Mouse (Mus musculus) midbrain, embryonic 16.5 days (tissue): ENCODE data around the gene Sox6. TPM values are rescaled to one million over a fixed set of nuclear protein-coding genes. Genes with fewer than 3 reads are reported as not detected.

ENCODE experiments used
- ATAC-seq: fragments of 200-750 bp; cut with Nextera tagmentation; 2 replicates; pipeline ENCODE4 v1.8.0; 2017; ENCODE audit warnings: moderate TSS enrichment
- H3K27ac ChIP-seq: fragments of 300-500 bp; sonication (generic); 2 replicates; pipeline ENCODE4 v1.5.1; 2014; ENCODE audit warnings: mild to moderate bottlenecking, low read length, mixed read lengths
- H3K27me3 ChIP-seq: fragments of 300-500 bp; sonication (generic); 2 replicates; pipeline ENCODE4 v1.6.1; 2014; ENCODE audit warnings: low read depth, low read length, mixed read lengths; ENCODE audit not compliant: control insufficient read depth, insufficient read depth
- H3K36me3 ChIP-seq: fragments of 300-500 bp; sonication (generic); 2 replicates; pipeline ENCODE4 v1.6.1; 2014; ENCODE audit warnings: mild to moderate bottlenecking, low read length, moderate library complexity, mixed read lengths; ENCODE audit not compliant: control insufficient read depth, insufficient read depth
- H3K4me1 ChIP-seq: fragments of 300-500 bp; sonication (generic); 2 replicates; pipeline ENCODE4 v1.6.1; 2014; ENCODE audit warnings: mild to moderate bottlenecking, low read length, mixed read lengths; ENCODE audit not compliant: control insufficient read depth, insufficient read depth
- H3K4me2 ChIP-seq: fragments of 300-500 bp; sonication (generic); 2 replicates; pipeline ENCODE4 v1.6.1; 2014; ENCODE audit warnings: mild to moderate bottlenecking, low read length, mixed read lengths
- H3K4me3 ChIP-seq: fragments of 300-500 bp; sonication (generic); 2 replicates; pipeline ENCODE4 v1.5.1; 2014; ENCODE audit warnings: low read depth, mild to moderate bottlenecking, low read length, moderate library complexity, mixed read lengths
- H3K9ac ChIP-seq: fragments of 300-500 bp; sonication (generic); 2 replicates; pipeline ENCODE4 v1.6.1; 2014; ENCODE audit warnings: low read depth, low read length, mixed read lengths
- H3K9me3 ChIP-seq: fragments of 300-500 bp; sonication (generic); replicated peaks from 2 replicates; pipeline ENCODE4 v1.6.1; 2014; ENCODE audit warnings: mild to moderate bottlenecking, low read length, mixed read lengths; ENCODE audit not compliant: control insufficient read depth, poor library complexity, severe bottlenecking
- WGBS: fragments of 180-500 bp; shearing (Covaris S2); extraction: QIAGEN DNeasy Blood & Tissue Kit; methylation state at CpG from one replicate; pipeline ENCODE4 v1.1.7; 2014; 5-methylcytosine and 5-hydroxymethylcytosine counted together
- polyA plus RNA-seq: library from polyadenylated mRNA; unstranded; fragments of >200 nt; fragmentation: Nextera tagmentation; extraction: Ambion mirVana; gene quantifications from 2 replicates; pipeline ENCODE4 v1.2.1, GENCODE M21; 2015

The Sox6 gene
- polyA plus RNA-seq, 1 experiment from 2014 or later = 47.2 TPM

- no peak overlapping the region for H3K4me3 ChIP-seq
- 0 out of 2 replicates have a peak, but pooled peaks cover 6% of the 10 kb centered on the region for H3K4me1 ChIP-seq
- H3K27ac ChIP-seq = no peak overlapping the region
- H3K27me3 ChIP-seq = no peaks in the 10 kb centered on the region
- no peak overlapping the region for H3K9ac ChIP-seq
- WGBS = 53% methylated on average over 4 of the region's 4 CpGs
- no peaks in the 10 kb centered on the region for H3K36me3 ChIP-seq
- ATAC-seq = no peak
- no peak overlapping the region for H3K4me2 ChIP-seq
- no peaks in the 10 kb centered on the region for H3K9me3 ChIP-seq
Observed at GRCm38 (mm10) chr7:115745672-115746253, 292.8 kb downstream of the Sox6 start.

GRCm38 (mm10) chr7:115734137-115734536 is 304.5 kb downstream of the Sox6 start:
- 55% methylated on average over 7 of the region's 7 CpGs for WGBS
- Histone ChIP-seq H3K9me3 (no peaks in the 10 kb centered on the region), H3K27ac (no peak overlapping the region), H3K4me1 (no peaks in the 10 kb centered on the region), H3K9ac (no peak overlapping the region), H3K27me3 (no peaks in the 10 kb centered on the region), H3K4me3 (no peak overlapping the region), H3K36me3 (no peaks in the 10 kb centered on the region), H3K4me2 (no peak overlapping the region)
- ATAC-seq = no peak

- no peak for ATAC-seq
Observed at GRCm38 (mm10) chr7:115732824-115733223, 305.8 kb downstream of the Sox6 start.

GRCm38 (mm10) chr7:115726776-115727175 is 311.8 kb downstream of the Sox6 start:
- Histone ChIP-seq H3K9me3 (no peaks in the 10 kb centered on the region), H3K9ac (no peak overlapping the region), H3K27me3 (no peaks in the 10 kb centered on the region), H3K4me2 (no peak overlapping the region), H3K4me3 (no peak overlapping the region), H3K27ac (no peak overlapping the region), H3K36me3 (no peaks in the 10 kb centered on the region), H3K4me1 (peaks cover 4% of the 10 kb centered on the region)
- ATAC-seq = no peak
- 94% methylated on average over 2 of the region's 2 CpGs for WGBS

More at GRCm38 (mm10) chr7:115732824-115733223, 305.8 kb downstream of the Sox6 start:
- no peak overlapping the region for H3K4me2 ChIP-seq
- H3K9ac ChIP-seq = no peak overlapping the region
- WGBS = 35% methylated on average over 1 of the region's 1 CpGs
- H3K4me3 ChIP-seq = no peak overlapping the region
- H3K27me3 ChIP-seq = no peaks in the 10 kb centered on the region
- H3K36me3 ChIP-seq = no peaks in the 10 kb centered on the region
- no peaks in the 10 kb centered on the region for H3K4me1 ChIP-seq
- no peaks in the 10 kb centered on the region for H3K9me3 ChIP-seq
- no peak overlapping the region for H3K27ac ChIP-seq

- no peak overlapping the region for H3K9ac ChIP-seq
- H3K27me3 ChIP-seq = no peaks in the 10 kb centered on the region
- no peak overlapping the region for H3K27ac ChIP-seq
- no peak overlapping the region for H3K4me2 ChIP-seq
- H3K36me3 ChIP-seq = no peaks in the 10 kb centered on the region
- 98% methylated on average over 2 of the region's 2 CpGs for whole genome bisulfite sequencing
- no peak for ATAC-seq
- no peak overlapping the region for H3K4me3 ChIP-seq
- peaks cover 6% of the 10 kb centered on the region for H3K4me1 ChIP-seq
- H3K9me3 ChIP-seq = no peaks in the 10 kb centered on the region
Observed at GRCm38 (mm10) chr7:115724404-115724803, 314.2 kb downstream of the Sox6 start.

- Histone ChIP-seq H3K27ac (peak overlapping the region; percentile 38; the same call in 1 of the 2 replicates), H3K9me3 (no peaks in the 10 kb centered on the region), H3K4me3 (no peak overlapping the region), H3K36me3 (no peaks in the 10 kb centered on the region), H3K27me3 (no peaks in the 10 kb centered on the region), H3K4me1 (peaks cover 6% of the 10 kb centered on the region), H3K9ac (no peak overlapping the region), H3K4me2 (no peak overlapping the region)
- WGBS = 5% methylated on average over 7 of the region's 7 CpGs
- ATAC-seq = peak; percentile 66; the same call in 1 of the 2 replicates
Observed at GRCm38 (mm10) chr7:115721624-115722540, 316.7 kb downstream of the Sox6 start.

GRCm38 (mm10) chr7:115719791-115720190 is 318.8 kb downstream of the Sox6 start:
- Histone ChIP-seq H3K27me3 (no peaks in the 10 kb centered on the region), H3K4me3 (no peak overlapping the region), H3K36me3 (no peaks in the 10 kb centered on the region), H3K9me3 (no peaks in the 10 kb centered on the region), H3K4me1 (peaks cover 6% of the 10 kb centered on the region), H3K9ac (no peak overlapping the region), H3K4me2 (no peak overlapping the region), H3K27ac (no peak overlapping the region)
- ATAC-seq = no peak
- WGBS = 96% methylated on average over 3 of the region's 3 CpGs

- H3K4me3 ChIP-seq = no peak overlapping the region
- H3K9ac ChIP-seq = no peak overlapping the region
- H3K27me3 ChIP-seq = no peaks in the 10 kb centered on the region
- no peak overlapping the region for H3K27ac ChIP-seq
- no peaks in the 10 kb centered on the region for H3K9me3 ChIP-seq
- ATAC-seq = no peak
- no peak overlapping the region for H3K4me2 ChIP-seq
- 32% methylated on average over 2 of the region's 2 CpGs for WGBS
- H3K4me1 ChIP-seq = 0 out of 2 replicates have a peak, but pooled peaks cover 4% of the 10 kb centered on the region
- no peaks in the 10 kb centered on the region for H3K36me3 ChIP-seq
Observed at GRCm38 (mm10) chr7:115706141-115706540, 332.5 kb downstream of the Sox6 start.

GRCm38 (mm10) chr7:115698105-115698504 is 340.5 kb downstream of the Sox6 start:
- Histone ChIP-seq H3K27ac (no peak overlapping the region), H3K4me3 (no peak overlapping the region), H3K36me3 (no peaks in the 10 kb centered on the region), H3K9me3 (no peaks in the 10 kb centered on the region), H3K4me1 (no peaks in the 10 kb centered on the region), H3K4me2 (no peak overlapping the region), H3K9ac (no peak overlapping the region), H3K27me3 (no peaks in the 10 kb centered on the region)
- 91% methylated on average over 1 of the region's 1 CpGs for WGBS
- ATAC-seq = no peak
